Mouse (Mus musculus): ENCODE results near the gene Rusc2.
A peak's percentile ranks its signal among the peaks of the same experiment; 100 is the strongest.

Rusc2 gene

GRCm38 (mm10) chr4:43442044-43442443 is 60.3 kb downstream of the Rusc2 start:
- DNase-seq (ENCODE audit: low spot score): peak; percentile 100

DNA sequence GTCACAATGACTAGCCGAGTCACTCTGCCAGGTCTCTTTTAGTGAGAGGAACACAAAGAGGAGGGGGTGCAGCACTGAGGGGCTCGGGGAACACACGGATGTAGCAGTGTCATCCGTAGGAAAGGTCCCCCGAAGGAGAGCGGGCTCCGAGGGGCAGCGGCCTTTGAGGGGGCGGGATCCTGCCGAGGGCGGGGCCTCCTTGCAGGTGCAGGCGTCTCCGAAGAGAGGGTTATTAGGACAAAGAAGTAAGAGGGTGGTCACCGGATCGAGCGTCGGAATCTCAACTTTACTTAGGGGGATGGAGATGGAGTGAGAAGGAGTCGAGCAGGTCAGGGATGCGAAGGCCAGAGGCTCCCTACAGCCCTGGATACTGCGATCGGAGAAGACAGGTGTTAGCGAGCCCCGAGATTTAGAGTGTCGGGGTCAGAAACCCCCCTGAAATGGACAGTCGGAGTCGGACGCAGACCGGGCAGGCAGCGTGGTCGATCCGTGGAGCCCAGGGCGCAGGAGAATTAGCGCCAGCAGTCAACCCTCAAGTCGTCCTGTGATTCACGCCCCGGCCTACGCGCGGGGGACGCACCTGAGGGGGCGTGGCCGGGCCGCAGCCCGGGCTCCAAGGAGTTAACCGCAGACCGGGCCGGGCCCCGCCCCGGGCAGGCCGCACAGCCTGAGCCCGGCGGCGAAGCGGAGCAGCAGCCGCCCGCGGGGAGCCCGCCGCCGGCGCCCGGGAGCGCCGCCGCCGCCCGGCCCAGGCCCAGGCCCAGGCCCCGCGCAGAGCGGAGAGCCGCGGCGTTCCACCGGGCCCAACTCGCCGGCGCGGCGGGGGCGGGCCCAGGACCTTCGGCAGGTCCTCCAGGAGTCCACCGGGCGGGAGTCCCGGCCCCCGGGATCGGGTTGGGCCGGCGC is 60.9 kb downstream of the Rusc2 start:
- DNase-seq (ENCODE audit: low spot score): peak; percentile 75

GRCm38 (mm10) chr4:43443511-43443910 is 61.7 kb downstream of the Rusc2 start:
- DNase-seq (ENCODE audit: low spot score): peak; percentile 39

DNA sequence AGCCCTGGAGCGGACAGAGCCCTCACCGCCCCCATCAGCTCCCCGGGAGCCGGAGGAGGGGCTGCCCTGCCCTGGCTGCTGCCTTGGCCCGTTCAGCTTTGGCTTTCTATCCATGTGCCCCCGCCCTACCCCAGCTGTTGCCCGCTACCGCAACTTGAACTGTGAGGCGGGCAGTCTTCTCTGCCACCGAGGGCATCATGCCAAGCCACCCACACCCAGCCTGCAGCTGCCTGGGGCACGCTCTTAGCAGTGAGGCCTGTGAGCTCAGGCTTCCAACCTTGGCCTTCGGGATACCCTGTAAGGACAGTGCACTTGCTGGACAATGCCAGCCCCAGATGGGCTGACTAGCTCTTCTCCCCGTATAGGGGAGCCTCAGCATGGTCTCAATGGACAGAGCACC is 65.5 kb downstream of the Rusc2 start:
- no peak for DNase-seq (ENCODE audit: low spot score)

DNA sequence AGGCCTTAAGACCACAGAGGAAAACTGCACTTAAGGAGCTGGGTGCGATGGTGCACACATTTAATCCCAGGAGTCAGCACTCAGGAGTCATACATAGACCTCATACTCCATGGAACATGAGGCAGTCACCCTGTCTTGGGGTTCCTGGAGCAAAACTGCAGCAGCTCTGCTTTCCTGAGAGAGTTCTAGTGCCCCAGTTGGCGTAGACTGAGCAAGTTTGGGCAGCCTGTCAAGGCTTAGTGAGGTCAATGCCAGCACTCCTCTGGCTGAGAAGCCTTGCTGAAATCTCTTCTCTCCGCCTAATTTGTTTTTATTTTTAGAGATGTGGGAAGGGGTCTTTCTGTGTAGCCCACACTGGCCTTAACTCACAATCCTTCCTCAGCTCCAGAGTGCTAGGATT is 66.8 kb downstream of the Rusc2 start:
- no peak for DNase-seq (ENCODE audit: low spot score)

DNA sequence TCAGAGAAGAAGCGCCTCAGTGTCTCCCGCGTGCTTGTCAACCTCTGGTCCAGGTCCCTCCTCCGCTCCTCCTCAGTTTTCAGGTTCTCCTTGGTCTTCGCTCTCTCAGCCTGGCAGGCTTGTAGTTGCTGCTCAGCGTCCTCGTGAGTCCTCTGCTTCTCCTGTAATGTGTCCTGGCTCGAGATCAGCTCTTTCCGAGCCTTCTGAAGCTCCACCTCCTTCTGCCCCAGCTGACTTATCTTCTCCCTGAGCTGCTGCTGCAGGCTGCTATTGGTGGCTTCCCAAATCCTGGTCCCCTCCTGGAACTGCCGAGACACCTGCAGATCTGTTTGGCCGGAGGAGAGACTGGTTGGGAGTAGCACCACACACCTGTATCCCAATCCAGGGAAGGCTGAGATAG is 70.5 kb downstream of the Rusc2 start:
- DNase-seq (ENCODE audit: low spot score): no peak

DNA sequence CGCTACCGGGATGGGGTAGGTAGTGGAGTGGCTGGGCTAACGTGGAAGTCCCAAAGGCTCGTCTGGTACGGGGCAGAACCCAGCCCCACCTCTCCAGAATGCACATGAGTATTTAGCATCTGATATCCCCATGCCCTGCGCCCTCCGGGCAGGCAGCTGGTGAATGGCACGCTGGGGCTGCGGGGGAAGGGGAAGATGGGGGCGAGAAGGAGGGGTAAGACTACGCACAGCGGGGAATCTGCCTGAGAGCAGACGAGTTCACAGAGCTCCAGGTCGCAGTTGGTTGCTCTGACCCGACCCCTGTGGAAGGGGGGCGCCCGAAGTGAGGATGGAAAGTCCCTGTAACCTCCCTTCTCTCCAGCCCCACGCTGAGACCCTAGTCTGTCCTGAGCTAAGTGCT is 71.6 kb downstream of the Rusc2 start:
- peak; percentile 44 for DNase-seq (ENCODE audit: low spot score)

GRCm38 (mm10) chr4:43454041-43454836 is 72.5 kb downstream of the Rusc2 start, which contains the start of gene Cd72:
TSS of gene Cd72 (minus strand) at chr4:43454628.
- no peak for DNase-seq (ENCODE audit: low spot score)

- no peak for DNase-seq (ENCODE audit: low spot score)
Observed at GRCm38 (mm10) chr4:43456470-43456869, 74.7 kb downstream of the Rusc2 start.

DNA sequence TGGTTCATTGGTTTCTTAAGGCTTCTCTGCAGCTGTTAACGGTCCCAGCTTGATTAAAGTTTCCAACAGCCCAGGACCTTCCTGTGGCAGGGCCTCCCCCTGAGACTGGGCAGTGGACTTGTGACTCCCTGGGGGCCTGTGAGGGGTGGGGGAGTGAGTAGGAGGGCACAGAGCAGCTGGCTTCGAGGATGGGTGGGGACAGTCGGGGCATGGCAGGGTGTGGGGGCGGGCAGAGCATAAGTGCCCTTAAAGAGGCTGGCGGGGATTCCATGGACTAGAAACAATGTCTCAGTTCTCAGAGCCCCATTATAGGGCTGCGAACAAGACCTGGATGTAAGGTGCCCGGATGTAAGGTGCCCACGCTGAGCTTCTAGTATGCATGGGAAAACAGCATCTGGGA is 75.3 kb downstream of the Rusc2 start:
- DNase-seq (ENCODE audit: low spot score): no peak

GRCm38 (mm10) chr4:43463102-43463501 is 81.3 kb downstream of the Rusc2 start:
- DNase-seq (ENCODE audit: low spot score): no peak

DNA sequence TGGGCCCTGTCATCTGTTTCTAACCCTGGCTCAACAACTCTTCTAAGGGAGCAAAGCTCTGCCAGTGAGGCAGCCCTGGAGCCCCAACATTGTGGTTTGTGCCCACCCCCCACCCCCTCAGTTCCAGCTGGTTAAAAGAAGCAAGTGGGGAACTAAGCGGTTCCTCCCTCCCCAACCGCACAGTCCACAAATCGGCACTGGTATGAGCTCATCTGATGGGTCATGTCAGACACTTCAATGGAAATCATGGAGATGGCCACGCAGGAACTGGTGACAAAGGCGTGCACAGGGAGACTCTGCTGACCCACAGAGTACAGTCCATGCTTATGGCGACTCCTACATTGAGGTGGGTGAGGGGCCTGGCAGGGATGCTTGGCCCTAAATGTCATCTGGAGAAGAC is 84.2 kb downstream of the Rusc2 start:
- no peak for DNase-seq (ENCODE audit: low spot score)

- no peak for DNase-seq (ENCODE audit: low spot score)
Observed at GRCm38 (mm10) chr4:43466872-43467271, 85.1 kb downstream of the Rusc2 start.

- no peak for DNase-seq (ENCODE audit: low spot score)
Observed at GRCm38 (mm10) chr4:43470301-43470700, 88.5 kb downstream of the Rusc2 start.

DNA sequence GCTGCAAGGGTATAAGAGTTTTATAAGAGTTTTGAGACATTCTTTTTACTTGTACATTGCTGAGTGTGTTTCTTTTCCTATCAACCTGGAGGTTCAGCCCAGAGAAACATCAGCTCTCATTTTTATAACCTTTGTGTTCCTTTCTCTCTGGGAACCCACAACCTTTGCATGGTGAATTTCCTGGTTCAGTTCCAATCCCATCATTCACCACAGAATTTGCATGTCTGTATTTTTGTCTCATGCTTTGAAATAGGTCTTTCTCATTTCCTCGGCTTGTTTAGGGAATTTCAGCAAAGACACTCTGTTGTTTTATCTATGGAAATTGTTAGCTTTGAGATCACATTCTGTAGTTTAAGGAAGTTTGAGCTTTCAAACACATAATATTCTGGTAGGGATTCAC is 91.9 kb downstream of the Rusc2 start:
- DNase-seq (ENCODE audit: low spot score): no peak

DNA sequence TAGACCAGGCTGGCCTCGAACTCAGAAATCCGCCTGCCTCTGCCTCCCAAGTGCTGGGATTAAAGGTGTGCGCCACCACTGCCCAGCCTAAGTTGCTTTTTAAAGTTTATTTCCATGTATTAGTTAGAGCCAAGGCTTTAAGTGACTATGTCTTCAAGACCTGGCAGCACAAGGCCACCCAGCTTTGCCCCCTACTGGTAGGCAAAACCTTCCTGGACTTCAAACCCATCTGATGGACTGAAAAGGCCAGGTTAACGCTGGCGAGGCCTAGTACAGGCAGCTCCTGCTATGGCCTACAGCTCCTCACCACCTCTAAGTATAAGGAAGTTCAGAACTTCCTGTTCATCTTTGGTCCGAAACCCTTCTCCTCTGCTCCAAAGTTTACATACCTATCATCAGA is 94.8 kb downstream of the Rusc2 start:
- no peak for DNase-seq (ENCODE audit: low spot score)

All from retina, embryonic 14.5 days (tissue).